9 mouse cellular contexts compared by ENCODE assay signal in genomic region chr2:163343671-163344070, GRCm38 (mm10). TPM values are rescaled to one million over a fixed set of nuclear protein-coding genes. Genes with fewer than 3 reads are reported as not detected.
DNase-seq lines count a peak whose midpoint lies in the region; ATAC-seq and TF ChIP-seq lines count a peak whose summit lies in the region.
"Had no signal": no experiment of that assay in that cellular context is flagged by ENCODE, and none has a peak within 500 bp of the region (broad histone marks: within the 10 kb centered on the region; RNA-seq: fewer than 3 reads in every experiment).

No protein-coding gene starts in this region.

- no peak for ATAC-seq in erythroid progenitor cell, adult 5-6 weeks (replicated peaks; ENCODE audit: low FRiP score, poor library complexity, severe bottlenecking)

- H3K27ac ChIP-seq in bone marrow, adult 2 months (ENCODE audit: control insufficient read depth, insufficient read depth, low read depth, low read length, poor library complexity): no peak overlapping the region
- H3K27ac ChIP-seq: macrophage had no signal

- intact Hi-C loops in left cerebral cortex, postnatal 4 days (cut with DNase I): no loop called here

- 85% methylated on average over 4 of the region's 4 CpGs for WGBS in bone marrow, adult 2 months

- H3K4me3 ChIP-seq in bone marrow, adult 2 months (replicated peaks; ENCODE audit: control insufficient read depth, low read depth, low read length): no peak overlapping the region

- TF ChIP-seq CTCF in bone marrow, adult 2 months (IDR thresholded peaks at IDR 0.05; ENCODE audit: control insufficient read depth, insufficient read depth, low read length): peak; percentile 53

- TF ChIP-seq POLR2A in bone marrow, adult 2 months (IDR thresholded peaks at IDR 0.05; ENCODE audit: borderline replicate concordance, control insufficient read depth, low read depth, low read length): no peak

- DNase-seq in cerebellum, adult 8-10 months: peak; percentile 6
- DNase-seq in cerebellum, adult 11 months: no peak
- peak; percentile 45 for DNase-seq in left cerebral cortex, postnatal 4 days
- no peak for DNase-seq in left cerebral cortex, adult 8-10 months (ENCODE audit: low spot score in 2 of 2)
- DNase-seq in lung, postnatal 36 days: peak; percentile 42
- DNase-seq in urinary bladder, adult 18-20 months (ENCODE audit: low spot score in 2 of 2): no peak

- no peaks in the 10 kb centered on the region for H3K4me1 ChIP-seq in bone marrow, adult 2 months (ENCODE audit: control insufficient read depth, insufficient read depth, low read length)

RNA-seq across cellular contexts. Expression of gene Jph2, which starts 54.1 kb away (rescaled TPM):
- total RNA-seq in left cerebral cortex, postnatal 4 days (2021): under 1 TPM; 0.54 to 0.74 TPM
- under 1 TPM; 0.49 to 0.85 (median 0.71) TPM for total RNA-seq in left cerebral cortex, adult 8-10 months (2022)
- 0.23 TPM in 1 of 2 replicates, not detected in the other for polyA plus RNA-seq in bone marrow, adult 2 months (2011; ENCODE audit: insufficient read depth, insufficient read length, low replicate concordance, missing spikeins)
- not detected in 2 replicates for total RNA-seq in erythroid progenitor cell, adult 5-6 weeks (2015; ENCODE audit: low replicate concordance)
- total RNA-seq in erythroid progenitor cell, adult 5-6 weeks (2017; ENCODE audit: low replicate concordance): not detected in 2 replicates
- polyA plus RNA-seq: macrophage had no signal

Comparison
In these comparisons a context has a peak if more than half of its experiments do, and no peak if none do; other contexts are left out.
1. DNase-seq: peak in cerebellum, adult 8-10 months (single experiment), left cerebral cortex, postnatal 4 days (single experiment) and lung, postnatal 36 days (single experiment); none in cerebellum, adult 11 months (single experiment), left cerebral cortex, adult 8-10 months (0 of 2) and urinary bladder, adult 18-20 months (0 of 2).